9 mouse cellular contexts compared by ENCODE assay signal in genomic region chr3:79252921-79253394, GRCm38 (mm10). TPM values are rescaled to one million over a fixed set of nuclear protein-coding genes. Genes with fewer than 3 reads are reported as not detected.
DNase-seq lines count a peak whose midpoint lies in the region; ATAC-seq and TF ChIP-seq lines count a peak whose summit lies in the region.
"Had no signal": no experiment of that assay in that cellular context is flagged by ENCODE, and none has a peak within 500 bp of the region (broad histone marks: within the 10 kb centered on the region; RNA-seq: fewer than 3 reads in every experiment).

No protein-coding gene starts in this region.

- WGBS in liver, adult 2 months, result 50% methylated on average over 5 of the region's 5 CpGs
- 34% methylated on average over 5 of the region's 5 CpGs for WGBS in liver, embryonic 12.5 days (ENCODE audit: insufficient replicate concordance)
- WGBS in small intestine, adult 2 months, result 53% methylated on average over 5 of the region's 5 CpGs

- DNase-seq in liver, adult 2 months (ENCODE audit: extremely low read depth, low read depth, low spot score), result peak; percentile 20
- peak; percentile 29 to 64 for DNase-seq in kidney, postnatal 25 days
- no peak for DNase-seq in layer of hippocampus, adult 9-10 months (ENCODE audit: low spot score)
- no peak for DNase-seq in ovary, postnatal 36 days (ENCODE audit: low spot score)
- DNase-seq: gastrocnemius, postnatal 36 days had no signal

- H3K36me3 ChIP-seq in liver, adult 2 months (ENCODE audit: control insufficient read depth, insufficient read depth, low read length), result no peaks in the 10 kb centered on the region
- no peaks in the 10 kb centered on the region for H3K36me3 ChIP-seq in liver, embryonic 12.5 days
- H3K36me3 ChIP-seq in small intestine, adult 2 months (ENCODE audit: control insufficient read depth, insufficient read depth, low read length), result no peaks in the 10 kb centered on the region
- H3K36me3 ChIP-seq: embryonic facial prominence, embryonic 15.5 days had no signal

- no peak overlapping the region for H3K4me2 ChIP-seq in liver, embryonic 12.5 days
- H3K4me2 ChIP-seq: embryonic facial prominence, embryonic 15.5 days had no signal

- no peaks in the 10 kb centered on the region for H3K9me3 ChIP-seq in liver, embryonic 12.5 days (replicated peaks)
- H3K9me3 ChIP-seq: embryonic facial prominence, embryonic 15.5 days had no signal

- peaks cover 40% of the 10 kb centered on the region for H3K79me2 ChIP-seq in liver, adult 2 months (ENCODE audit: control insufficient read depth, insufficient read depth, low read length)

- no peak overlapping the region for H3K4me3 ChIP-seq in liver, adult 2 months (ENCODE audit: insufficient read depth, low read depth, low read length)
- no peak overlapping the region for H3K4me3 ChIP-seq in liver, embryonic 12.5 days
- H3K4me3 ChIP-seq in small intestine, adult 2 months (ENCODE audit: low read depth, low read length), result no peak overlapping the region
- H3K4me3 ChIP-seq: embryonic facial prominence, embryonic 15.5 days had no signal

- no peak for ATAC-seq in liver, embryonic 12.5 days
- peak; percentile 70 for ATAC-seq in common myeloid progenitor, adult 5-6 weeks (replicated peaks; ENCODE audit: low read depth, poor library complexity, severe bottlenecking)

- no peak overlapping the region for H3K9ac ChIP-seq in liver, adult 2 months (ENCODE audit: low read depth, low read length)
- H3K9ac ChIP-seq in liver, embryonic 12.5 days, result no peak overlapping the region
- H3K9ac ChIP-seq: embryonic facial prominence, embryonic 15.5 days had no signal

- H3K27me3 ChIP-seq in liver, adult 2 months (ENCODE audit: control insufficient read depth, insufficient read depth, low read length), result no peaks in the 10 kb centered on the region
- H3K27me3 ChIP-seq in liver, embryonic 12.5 days (replicated peaks), result no peaks in the 10 kb centered on the region
- no peaks in the 10 kb centered on the region for H3K27me3 ChIP-seq in small intestine, adult 2 months (ENCODE audit: control insufficient read depth, insufficient read depth, low read length)
- H3K27me3 ChIP-seq: embryonic facial prominence, embryonic 15.5 days had no signal

- peak overlapping the region; percentile 31; the same call in 1 of the 2 replicates for H3K27ac ChIP-seq in liver, adult 2 months (replicated peaks; ENCODE audit: insufficient read depth, low read depth, low read length)
- no peak overlapping the region for H3K27ac ChIP-seq in liver, embryonic 12.5 days
- H3K27ac ChIP-seq in small intestine, adult 2 months (ENCODE audit: insufficient read depth, low read depth, low read length), result peak overlapping the region; percentile 14
- H3K27ac ChIP-seq: embryonic facial prominence, embryonic 15.5 days had no signal

- TF ChIP-seq POLR2A in liver, adult 2 months (IDR thresholded peaks at IDR 0.05; ENCODE audit: extremely low read depth, insufficient read depth, low read length), result no peak
- TF ChIP-seq POLR2A in small intestine, adult 2 months (IDR thresholded peaks at IDR 0.05; ENCODE audit: low read depth, low read length), result no peak

- peaks cover 6% of the 10 kb centered on the region; the same call in 1 of the 2 replicates for H3K4me1 ChIP-seq in liver, adult 2 months (ENCODE audit: control insufficient read depth, insufficient read depth, low read length)
- peaks cover 18% of the 10 kb centered on the region for H3K4me1 ChIP-seq in liver, embryonic 12.5 days
- H3K4me1 ChIP-seq in small intestine, adult 2 months (ENCODE audit: control insufficient read depth, insufficient read depth, insufficient read length, low read length), result peaks cover 11% of the 10 kb centered on the region

- TF ChIP-seq CTCF in liver, adult 2 months (IDR thresholded peaks at IDR 0.05; ENCODE audit: low read depth, low read length), result no peak
- TF ChIP-seq CTCF in small intestine, adult 2 months (IDR thresholded peaks at IDR 0.05; ENCODE audit: extremely low read depth, insufficient read length, insufficient replicate concordance, low read depth, low read length), result no peak

RNA-seq across cellular contexts. Expression of gene Rapgef2, which starts 33.4 kb away (rescaled TPM):
- total RNA-seq in liver, adult 2 months (2014; rRNA removed), result 15.3 and 21.1 TPM in 2 replicates
- 3.1 and 4.2 TPM in 2 replicates for polyA plus RNA-seq in liver, adult 2 months (2012; rRNA removed)
- polyA plus RNA-seq in liver, embryonic 12.5 days (2016; fragmentation: Nextera tagmentation; extraction: Ambion mirVana), result 2.1 and 2.2 TPM in 2 replicates
- total RNA-seq in common myeloid progenitor, adult 5-6 weeks (2017), result 13.3 and 19.0 TPM in 2 replicates
- 3.5 and 8.5 TPM in 2 replicates for polyA plus RNA-seq in small intestine, adult 2 months (2012; rRNA removed)

Comparison
In these comparisons a context has a peak if more than half of its experiments do, and no peak if none do; other contexts are left out.
1. DNase-seq: peak in liver, adult 2 months (single experiment) and kidney, postnatal 25 days (2 of 2); none in layer of hippocampus, adult 9-10 months (single experiment) and ovary, postnatal 36 days (single experiment).